Mouse (Mus musculus) left cerebral cortex, adult 2 months (tissue): ENCODE data around the gene Vps13c. TPM values are rescaled to one million over a fixed set of nuclear protein-coding genes. Genes with fewer than 3 reads are reported as not detected.
A peak's percentile ranks its signal among the peaks of the same experiment; 100 is the strongest.

ENCODE experiments used
- DNase-seq, 2 experiments: peaks; one replicate each; pipeline ENCODE4 v3.0.0; 2021 to 2022; ENCODE audit warnings: low spot score in 2 of 2, mixed read lengths in 1 of 2; ENCODE audit errors: extremely low spot score in 1 of 2
- H3K27ac ChIP-seq: fragments of 200-600 bp; 2 replicates; pipeline ENCODE4 v1.8.1; 2022
- H3K4me3 ChIP-seq: fragments of 200-600 bp; 2 replicates; pipeline ENCODE4 v1.8.1; 2022
- CTCF ChIP-seq: fragments of 200-600 bp; IDR thresholded peaks from 2 replicates; pipeline ENCODE4 v1.8.1; 2022; ENCODE audit warnings: antibody characterized with exemption, mild to moderate bottlenecking, moderate library complexity
- intact Hi-C: fragments of 180-260 bp; cut with DNase I; formaldehyde crosslinking; loops from one replicate; pipeline ENCODE4 v1.15.1; 2025
- total RNA-seq, 2 experiments: library from RNA; stranded (reverse); gene quantifications; 2 replicates each; pipeline ENCODE4 v1.2.3; 2021

The Vps13c gene
- total RNA-seq, 2 experiments from 2014 or later = 82.2 to 83.8 TPM

DNA sequence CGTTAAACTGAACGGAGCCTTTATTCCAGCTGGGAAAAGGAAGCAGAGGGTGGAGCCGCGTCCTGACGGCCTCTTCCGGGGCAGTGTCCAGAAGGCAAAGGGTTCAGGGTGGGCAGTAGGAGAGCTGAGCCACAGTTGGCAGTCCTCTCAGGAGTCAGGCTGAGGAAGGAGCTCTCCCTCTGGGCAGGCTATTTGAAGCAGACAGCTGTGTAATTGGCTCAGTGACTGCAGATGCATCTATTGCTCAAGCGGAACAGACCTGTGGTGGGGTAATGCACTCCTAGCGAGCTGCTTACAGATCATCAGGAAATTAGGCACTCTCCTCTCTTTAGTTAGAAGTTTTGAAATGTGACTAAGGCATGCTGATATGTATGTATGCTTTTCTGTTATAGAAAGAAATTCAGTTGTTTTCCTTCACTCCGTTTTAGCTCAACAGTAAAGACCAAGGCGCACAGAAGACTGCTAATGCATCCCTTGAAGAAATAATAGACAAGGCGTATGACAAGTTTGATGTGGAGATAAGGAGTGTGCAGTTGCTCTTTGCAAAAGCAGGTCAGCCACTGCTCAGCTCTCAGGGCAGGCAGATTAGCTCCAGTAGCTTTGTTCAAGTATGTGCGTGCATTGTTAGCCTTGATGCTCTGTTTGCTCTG is 56.6 kb downstream of the Vps13c start:
- intact Hi-C loops = no loop called here
- Histone ChIP-seq H3K4me3 (no peak overlapping the region), H3K27ac (no peak overlapping the region)
- DNase-seq = no peak
- TF ChIP-seq CTCF = no peak

DNA sequence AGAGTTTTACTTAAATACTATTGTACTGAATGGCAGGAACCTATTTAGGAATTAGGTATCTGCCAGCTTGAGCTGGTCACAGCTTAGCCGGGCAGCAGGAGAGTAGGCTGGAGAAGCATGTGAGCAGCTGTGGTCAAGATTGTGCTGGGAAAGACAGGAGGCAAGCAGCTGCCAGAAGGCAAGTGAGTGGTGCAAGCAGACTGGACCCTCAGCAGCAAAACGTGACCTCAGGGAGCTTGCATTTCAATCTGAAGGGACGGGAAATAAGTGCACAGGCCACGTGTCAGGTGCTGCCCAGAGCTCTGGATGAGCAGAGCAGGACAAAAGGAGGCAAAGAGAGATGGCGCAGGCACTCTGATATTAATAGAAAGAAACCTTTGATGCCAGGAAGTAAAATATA is 60.2 kb downstream of the Vps13c start:
- no peak overlapping the region for H3K4me3 ChIP-seq
- no peak overlapping the region for H3K27ac ChIP-seq
- TF ChIP-seq CTCF = no peak
- DNase-seq = no peak
- intact Hi-C loops = no loop called here

DNA sequence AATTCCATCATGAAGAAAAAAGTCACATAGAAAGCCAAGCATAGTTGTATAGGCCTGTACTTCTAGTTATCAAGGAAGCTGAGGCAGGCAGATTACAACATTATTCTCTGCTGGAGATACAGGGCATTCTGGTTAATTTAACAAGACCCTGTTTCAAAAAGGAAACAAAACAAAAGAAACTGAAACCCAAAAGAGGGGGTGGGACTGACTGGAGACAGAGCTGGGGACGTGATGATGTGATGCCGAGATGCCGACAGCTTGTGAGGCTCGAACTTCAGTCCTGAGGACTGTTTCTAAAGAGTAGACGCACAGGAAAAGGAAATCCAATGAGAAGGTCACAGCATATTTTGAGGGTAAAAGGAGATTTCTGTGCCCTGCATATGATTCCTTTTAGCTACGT is 64.2 kb downstream of the Vps13c start:
- intact Hi-C loops = no loop called here
- no peak for DNase-seq
- no peak overlapping the region for H3K4me3 ChIP-seq
- no peak overlapping the region for H3K27ac ChIP-seq
- TF ChIP-seq CTCF = no peak

DNA sequence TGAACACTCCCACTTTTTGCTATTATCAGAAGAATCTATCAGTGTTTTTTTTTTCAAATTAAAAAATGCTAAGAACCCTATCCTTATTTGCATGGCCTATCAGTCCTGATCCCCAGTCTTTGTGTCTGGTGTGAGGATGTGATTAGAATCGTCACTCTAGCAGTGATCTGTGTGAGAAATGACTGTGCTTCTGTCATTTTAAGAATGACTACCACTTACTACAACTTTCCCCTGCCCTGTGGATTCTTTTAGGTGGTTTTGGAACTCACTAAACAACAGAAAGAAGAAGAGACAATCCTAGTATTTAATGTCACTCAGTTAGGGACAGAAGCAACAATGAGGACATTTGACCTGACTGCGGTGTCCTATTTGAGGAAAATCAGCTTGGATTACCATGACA is 65.3 kb downstream of the Vps13c start:
- Histone ChIP-seq H3K4me3 (no peak overlapping the region), H3K27ac (no peak overlapping the region)
- intact Hi-C loops = no loop called here
- no peak for DNase-seq
- no peak for TF ChIP-seq CTCF

DNA sequence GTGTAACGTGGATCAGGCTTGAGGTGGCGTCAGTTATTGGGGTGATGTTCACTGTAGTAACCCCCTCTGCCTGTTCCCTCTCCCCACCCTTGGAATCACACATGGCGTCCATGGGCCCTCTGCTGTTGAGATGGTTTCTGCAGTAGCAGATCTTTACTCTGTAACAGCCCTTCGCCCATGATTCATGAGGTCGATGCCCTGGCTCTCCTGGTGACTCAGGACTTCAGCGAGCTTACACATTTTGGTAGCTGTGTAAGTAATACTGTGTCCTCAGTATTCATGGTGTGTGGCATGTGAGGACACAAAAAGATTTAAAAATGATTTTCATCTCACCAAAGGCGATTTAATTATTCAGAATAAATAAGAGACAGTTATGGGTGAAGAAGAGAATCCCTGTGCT is 74.5 kb downstream of the Vps13c start:
- DNase-seq = no peak
- Histone ChIP-seq H3K27ac (no peak overlapping the region), H3K4me3 (no peak overlapping the region)
- TF ChIP-seq CTCF = no peak
- intact Hi-C loops = no loop called here

DNA sequence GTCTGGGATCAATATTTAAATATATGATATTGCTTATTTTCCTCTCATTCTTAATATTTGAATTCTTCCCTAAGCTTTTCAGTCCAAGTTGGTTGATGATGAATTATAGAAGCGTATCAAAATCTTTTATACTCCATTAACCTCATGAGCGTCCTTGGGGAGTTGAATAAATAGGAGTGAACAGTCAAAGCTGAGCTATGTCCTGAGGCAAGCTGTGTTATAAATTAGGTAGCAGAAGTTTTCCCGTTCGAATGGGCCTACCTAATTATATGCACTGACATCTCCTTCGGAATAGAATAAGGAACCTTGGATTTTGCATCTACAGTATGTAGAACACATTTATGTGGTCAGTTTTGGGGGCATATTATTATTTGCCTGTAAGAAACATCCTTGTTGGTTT is 82.2 kb downstream of the Vps13c start:
- no peak overlapping the region for H3K27ac ChIP-seq
- no peak for TF ChIP-seq CTCF
- no peak for DNase-seq
- no peak overlapping the region for H3K4me3 ChIP-seq
- intact Hi-C loops = no loop called here

DNA sequence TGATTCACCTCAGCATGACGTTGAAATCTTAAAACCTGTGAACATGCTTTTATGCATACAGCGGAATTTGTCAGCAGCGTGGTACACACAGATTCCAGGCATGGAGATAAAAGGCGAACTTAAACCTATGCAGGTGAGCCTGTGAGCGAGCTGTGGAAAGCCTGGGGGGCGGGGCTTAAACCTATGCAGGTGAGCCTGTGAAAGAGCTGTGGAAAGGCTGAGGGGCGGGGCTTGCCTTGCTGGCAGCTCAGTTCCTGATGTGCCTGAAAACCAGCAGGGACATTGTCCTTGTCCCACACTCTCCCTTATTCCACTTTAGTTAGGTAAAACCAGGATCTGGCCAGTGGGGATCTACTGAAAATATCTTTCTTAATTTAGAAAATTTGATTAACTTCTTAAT is 90.4 kb downstream of the Vps13c start:
- Histone ChIP-seq H3K4me3 (no peak overlapping the region), H3K27ac (no peak overlapping the region)
- TF ChIP-seq CTCF = no peak
- intact Hi-C loops = no loop called here
- DNase-seq = no peak

DNA sequence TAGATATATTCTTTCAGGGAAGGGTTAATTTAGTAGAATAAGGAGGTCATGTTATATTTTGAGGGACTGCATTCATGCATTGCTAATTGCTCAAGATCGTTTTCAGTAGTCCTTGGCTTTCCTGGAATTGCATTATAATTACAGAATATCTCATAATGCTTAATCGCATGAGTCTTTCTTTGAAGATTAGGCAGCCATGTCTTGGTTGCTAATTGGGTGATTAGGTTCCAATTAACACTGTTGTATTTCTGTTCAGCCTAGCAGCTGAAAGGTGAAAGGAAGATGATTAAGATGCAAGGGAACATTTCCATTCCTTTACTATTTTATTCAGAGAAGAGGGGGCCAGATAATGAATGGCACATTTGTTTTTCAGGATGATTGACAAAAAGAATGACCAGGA is 97.1 kb downstream of the Vps13c start:
- TF ChIP-seq CTCF = no peak
- no peak for DNase-seq
- Histone ChIP-seq H3K27ac (no peak overlapping the region), H3K4me3 (no peak overlapping the region)
- intact Hi-C loops = no loop called here

DNA sequence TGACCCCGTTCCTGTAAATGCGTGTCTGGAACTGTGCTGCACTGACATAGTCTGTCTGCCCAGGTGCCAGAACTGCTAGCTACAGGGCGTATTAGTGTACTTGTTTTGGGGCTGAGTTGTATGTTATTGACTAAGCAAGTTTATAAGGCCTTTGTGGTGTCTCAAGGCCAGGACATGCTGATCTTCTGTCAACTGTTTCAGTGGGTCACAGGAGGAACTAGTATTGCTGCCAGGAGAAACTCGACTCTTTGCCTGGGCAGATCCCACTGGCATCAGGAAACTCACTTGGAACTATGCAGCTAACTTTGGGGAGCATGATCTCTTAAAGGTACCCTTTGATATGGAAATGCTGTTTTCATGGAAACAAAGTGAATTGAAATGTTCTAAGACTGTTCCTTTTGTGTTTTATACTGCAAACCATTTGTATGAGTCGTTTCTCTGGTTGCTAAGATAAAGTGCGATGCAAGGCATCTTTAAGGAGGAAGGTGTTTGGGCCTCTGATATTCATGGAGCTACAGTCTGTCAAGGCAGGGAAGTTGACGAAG is 115.3 kb downstream of the Vps13c start:
- intact Hi-C loops = loop anchor here (10.0 kb wide), 1 partner anchor 201 kb away; the partner anchor contains the start of gene C2cd4b
- Histone ChIP-seq H3K4me3 (no peak overlapping the region), H3K27ac (no peak overlapping the region)
- no peak for DNase-seq
- no peak for TF ChIP-seq CTCF

DNA sequence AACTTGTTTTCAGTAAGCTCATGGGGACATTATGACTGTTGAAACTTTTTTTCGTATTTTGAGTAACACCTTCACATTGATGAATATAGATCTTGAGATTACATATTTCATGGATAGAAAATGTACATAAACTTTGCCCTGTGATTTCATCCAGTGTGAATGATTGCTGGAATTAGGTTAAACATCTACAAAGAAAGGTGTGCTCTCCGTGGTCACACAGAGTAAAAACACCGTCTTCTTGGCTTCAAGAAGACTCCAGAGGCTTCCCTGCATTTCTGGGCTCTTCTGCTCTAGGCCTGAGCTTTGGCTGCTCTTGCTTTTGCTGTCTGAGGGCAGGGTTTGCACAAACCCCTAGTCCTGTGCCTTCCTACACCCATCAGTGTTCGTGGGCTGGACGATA is 121.8 kb downstream of the Vps13c start:
- Histone ChIP-seq H3K4me3 (no peak overlapping the region), H3K27ac (no peak overlapping the region)
- DNase-seq = no peak
- no peak for TF ChIP-seq CTCF
- intact Hi-C loops = no loop called here

DNA sequence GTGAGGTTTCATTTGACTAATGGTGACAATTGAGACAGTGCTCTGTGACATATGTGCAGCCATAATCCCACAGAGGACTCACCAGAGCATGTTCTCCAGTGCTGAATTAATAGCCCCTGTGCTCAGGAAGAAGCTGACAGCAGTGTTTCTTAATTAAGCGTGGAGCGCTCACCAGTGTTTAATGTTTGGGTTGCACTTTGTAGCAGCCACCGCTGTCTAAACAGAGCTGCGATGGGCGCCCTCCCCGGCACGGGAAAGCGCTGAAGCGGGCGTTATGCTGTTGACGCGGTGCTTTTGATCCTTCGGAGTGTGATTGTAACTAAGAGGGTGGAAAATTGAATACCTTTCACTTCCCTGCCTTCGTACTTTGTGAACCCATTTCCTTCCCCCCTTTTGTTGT is 125.7 kb downstream of the Vps13c start:
- intact Hi-C loops = no loop called here
- DNase-seq = no peak

DNA sequence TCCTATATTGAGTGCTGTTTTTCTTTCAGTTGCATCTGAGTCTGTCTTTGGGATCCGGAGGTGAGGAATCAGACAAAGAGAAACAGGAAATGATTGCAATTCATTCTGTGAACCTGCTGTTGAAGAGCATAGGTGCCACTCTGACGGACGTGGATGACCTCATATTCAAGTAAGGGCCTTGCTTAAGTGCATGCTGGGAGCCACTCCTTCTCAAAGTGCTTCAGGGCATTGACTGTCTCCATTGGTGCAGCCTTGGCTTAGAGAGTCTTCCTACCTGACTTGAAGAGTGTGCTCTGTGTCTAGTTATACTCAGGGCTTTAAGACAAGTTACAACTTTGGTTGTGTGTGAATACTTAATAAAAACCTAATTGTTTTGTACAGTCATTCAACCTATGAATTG is 126.8 kb downstream of the Vps13c start:
- TF ChIP-seq CTCF = no peak
- Histone ChIP-seq H3K4me3 (no peak overlapping the region), H3K27ac (no peak overlapping the region)
- intact Hi-C loops = no loop called here
- no peak for DNase-seq

More for the DNA sequence above, 125.7 kb downstream of the Vps13c start:
- no peak for TF ChIP-seq CTCF
- H3K27ac ChIP-seq = no peak overlapping the region
- no peak overlapping the region for H3K4me3 ChIP-seq

DNA sequence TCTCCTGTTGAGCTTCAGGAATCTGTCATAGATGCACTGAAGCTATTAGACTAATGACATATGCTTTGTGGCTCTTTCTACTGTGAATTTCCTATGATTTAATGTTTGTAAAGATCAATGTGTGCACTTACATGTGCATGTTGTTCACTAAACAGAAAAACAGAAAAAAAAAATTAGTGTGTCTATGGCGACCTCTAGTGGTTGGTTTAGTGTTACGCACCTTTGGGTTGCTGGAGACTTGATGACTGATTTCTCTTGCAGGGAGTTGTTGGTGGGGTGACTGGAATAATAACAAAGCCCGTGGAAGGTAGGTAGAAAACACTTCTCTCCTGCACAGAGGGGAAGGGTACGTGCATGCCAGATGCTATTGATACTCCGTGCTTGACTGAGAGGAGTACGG is 133.3 kb downstream of the Vps13c start:
- no peak for DNase-seq
- no peak overlapping the region for H3K27ac ChIP-seq
- intact Hi-C loops = loop anchor here (2.0 to 5.0 kb wide), 4 partner anchors 145 to 291 kb away; partner anchors contain the start of gene C2cd4b
- peak; percentile 85 for TF ChIP-seq CTCF
- no peak overlapping the region for H3K4me3 ChIP-seq
